Mouse (Mus musculus) small intestine, adult 2 months (tissue): Measurements from ENCODE around the gene Cmya5.

Experiments
- CTCF ChIP-seq: fragments of 200-500 bp; IDR thresholded peaks from 2 replicates; pipeline ENCODE4 v1.5.1; 2012; ENCODE audit warnings: low read depth, mild to moderate bottlenecking, control low read depth, inconsistent platforms, low read length, moderate library complexity, mixed read lengths; ENCODE audit not compliant: insufficient replicate concordance, insufficient read length; ENCODE audit errors: extremely low read depth
- POLR2A ChIP-seq: fragments of 200-500 bp; IDR thresholded peaks from 2 replicates; pipeline ENCODE4 v1.6.1; 2012; ENCODE audit warnings: low read depth, mild to moderate bottlenecking, control low read depth, inconsistent platforms, low read length, moderate library complexity

GRCm38 (mm10) chr13:93061311-93061710 lies 83.2 kb downstream of the Cmya5 start:
- TF ChIP-seq POLR2A = no peak
- no peak for TF ChIP-seq CTCF
